Mouse (Mus musculus): ENCODE measurements around the gene Kcng3. TPM values are rescaled to one million over a fixed set of nuclear protein-coding genes. Genes with fewer than 3 reads are reported as not detected.
A peak's percentile ranks its signal among the peaks of the same experiment; 100 is the strongest.

Kcng3 gene
- polyA plus RNA-seq, 1 experiment from 2014 or later: not detected

- Histone ChIP-seq H3K4me1 (ENCODE audit: control insufficient read depth, insufficient read depth, low read depth, low read length) (peaks cover 3% of the 10 kb centered on the region; the same call in 1 of the 2 replicates), H3K4me2 (ENCODE audit: low read length) (no peak overlapping the region), H3K4me3 (ENCODE audit: low read length) (no peak overlapping the region), H3K36me3 (ENCODE audit: control insufficient read depth, insufficient read depth, low read length) (no peaks in the 10 kb centered on the region), H3K9ac (ENCODE audit: low read depth, low read length) (no peak overlapping the region), H3K9me3 (ENCODE audit: control insufficient read depth, low read length) (no peaks in the 10 kb centered on the region), H3K27me3 (replicated peaks; ENCODE audit: control insufficient read depth, insufficient read depth, low read length) (no peaks in the 10 kb centered on the region), H3K27ac (ENCODE audit: low read depth, low read length) (no peak overlapping the region)
- peak; percentile 77 for ATAC-seq
- 37% methylated on average over 4 of the region's 4 CpGs for WGBS
Measured at GRCm38 (mm10) chr17:83565506-83565905, 66.2 kb downstream of the Kcng3 start.

GRCm38 (mm10) chr17:83564119-83564820, 67.4 kb downstream of the Kcng3 start:
- Histone ChIP-seq H3K9me3 (ENCODE audit: control insufficient read depth, low read length) (no peaks in the 10 kb centered on the region), H3K27me3 (replicated peaks; ENCODE audit: control insufficient read depth, insufficient read depth, low read length) (no peaks in the 10 kb centered on the region), H3K36me3 (ENCODE audit: control insufficient read depth, insufficient read depth, low read length) (no peaks in the 10 kb centered on the region), H3K9ac (ENCODE audit: low read depth, low read length) (no peak overlapping the region), H3K4me3 (ENCODE audit: low read length) (no peak overlapping the region), H3K4me2 (ENCODE audit: low read length) (0 out of 2 replicates have a peak overlapping the region, but pooled peaks have one; percentile 0), H3K27ac (ENCODE audit: low read depth, low read length) (no peak overlapping the region), H3K4me1 (ENCODE audit: control insufficient read depth, insufficient read depth, low read depth, low read length) (peaks cover 3% of the 10 kb centered on the region; the same call in 1 of the 2 replicates)
- no peak for ATAC-seq
- WGBS: 56% methylated on average over 12 of the region's 12 CpGs

GRCm38 (mm10) chr17:83563703-83564111, 68.0 kb downstream of the Kcng3 start:
- no peaks in the 10 kb centered on the region for H3K36me3 ChIP-seq (ENCODE audit: control insufficient read depth, insufficient read depth, low read length)
- no peak overlapping the region for H3K27ac ChIP-seq (ENCODE audit: low read depth, low read length)
- H3K4me1 ChIP-seq (ENCODE audit: control insufficient read depth, insufficient read depth, low read depth, low read length): peaks cover 3% of the 10 kb centered on the region; the same call in 1 of the 2 replicates
- no peak overlapping the region for H3K4me3 ChIP-seq (ENCODE audit: low read length)
- H3K9ac ChIP-seq (ENCODE audit: low read depth, low read length): no peak overlapping the region
- 53% methylated on average over 10 of the region's 10 CpGs for WGBS
- 0 out of 2 replicates have a peak, but pooled peaks have one; percentile 31 for ATAC-seq
- no peaks in the 10 kb centered on the region for H3K27me3 ChIP-seq (replicated peaks; ENCODE audit: control insufficient read depth, insufficient read depth, low read length)
- no peaks in the 10 kb centered on the region for H3K9me3 ChIP-seq (ENCODE audit: control insufficient read depth, low read length)
- 0 out of 2 replicates have a peak overlapping the region, but pooled peaks have one; percentile 0 for H3K4me2 ChIP-seq (ENCODE audit: low read length)

- peaks cover 3% of the 10 kb centered on the region; the same call in 1 of the 2 replicates for H3K4me1 ChIP-seq (ENCODE audit: control insufficient read depth, insufficient read depth, low read depth, low read length)
- H3K9me3 ChIP-seq (ENCODE audit: control insufficient read depth, low read length): no peaks in the 10 kb centered on the region
- no peak for ATAC-seq
- WGBS: 94% methylated on average over 5 of the region's 5 CpGs
- H3K27me3 ChIP-seq (replicated peaks; ENCODE audit: control insufficient read depth, insufficient read depth, low read length): no peaks in the 10 kb centered on the region
- H3K9ac ChIP-seq (ENCODE audit: low read depth, low read length): no peak overlapping the region
- H3K27ac ChIP-seq (ENCODE audit: low read depth, low read length): no peak overlapping the region
- no peak overlapping the region for H3K4me2 ChIP-seq (ENCODE audit: low read length)
- no peaks in the 10 kb centered on the region for H3K36me3 ChIP-seq (ENCODE audit: control insufficient read depth, insufficient read depth, low read length)
- H3K4me3 ChIP-seq (ENCODE audit: low read length): no peak overlapping the region
Measured at GRCm38 (mm10) chr17:83562153-83563010, 69.3 kb downstream of the Kcng3 start.

GRCm38 (mm10) chr17:83559081-83559480, 72.6 kb downstream of the Kcng3 start:
- Histone ChIP-seq H3K27ac (ENCODE audit: low read depth, low read length) (no peak overlapping the region), H3K4me3 (ENCODE audit: low read length) (no peak overlapping the region), H3K9me3 (ENCODE audit: control insufficient read depth, low read length) (no peaks in the 10 kb centered on the region), H3K4me2 (ENCODE audit: low read length) (no peak overlapping the region), H3K4me1 (ENCODE audit: control insufficient read depth, insufficient read depth, low read depth, low read length) (peaks cover 3% of the 10 kb centered on the region; the same call in 1 of the 2 replicates), H3K9ac (ENCODE audit: low read depth, low read length) (no peak overlapping the region), H3K27me3 (replicated peaks; ENCODE audit: control insufficient read depth, insufficient read depth, low read length) (no peaks in the 10 kb centered on the region), H3K36me3 (ENCODE audit: control insufficient read depth, insufficient read depth, low read length) (no peaks in the 10 kb centered on the region)
- WGBS: 66% methylated on average over 8 of the region's 8 CpGs
- no peak for ATAC-seq

- Histone ChIP-seq H3K36me3 (ENCODE audit: control insufficient read depth, insufficient read depth, low read length) (no peaks in the 10 kb centered on the region), H3K4me3 (ENCODE audit: low read length) (no peak overlapping the region), H3K9ac (ENCODE audit: low read depth, low read length) (no peak overlapping the region), H3K4me2 (ENCODE audit: low read length) (no peak overlapping the region), H3K9me3 (ENCODE audit: control insufficient read depth, low read length) (no peaks in the 10 kb centered on the region), H3K4me1 (ENCODE audit: control insufficient read depth, insufficient read depth, low read depth, low read length) (no peaks in the 10 kb centered on the region), H3K27me3 (replicated peaks; ENCODE audit: control insufficient read depth, insufficient read depth, low read length) (no peaks in the 10 kb centered on the region), H3K27ac (ENCODE audit: low read depth, low read length) (no peak overlapping the region)
- ATAC-seq: no peak
- 97% methylated on average over 11 of the region's 11 CpGs for WGBS
Measured at GRCm38 (mm10) chr17:83555836-83556235, 75.9 kb downstream of the Kcng3 start.

GRCm38 (mm10) chr17:83554997-83555396, 76.7 kb downstream of the Kcng3 start:
- 86% methylated on average over 7 of the region's 7 CpGs for WGBS
- H3K9me3 ChIP-seq (ENCODE audit: control insufficient read depth, low read length): no peaks in the 10 kb centered on the region
- H3K27me3 ChIP-seq (replicated peaks; ENCODE audit: control insufficient read depth, insufficient read depth, low read length): no peaks in the 10 kb centered on the region
- H3K4me2 ChIP-seq (ENCODE audit: low read length): no peak overlapping the region
- no peaks in the 10 kb centered on the region for H3K4me1 ChIP-seq (ENCODE audit: control insufficient read depth, insufficient read depth, low read depth, low read length)
- no peak overlapping the region for H3K4me3 ChIP-seq (ENCODE audit: low read length)
- no peak overlapping the region for H3K9ac ChIP-seq (ENCODE audit: low read depth, low read length)
- no peaks in the 10 kb centered on the region for H3K36me3 ChIP-seq (ENCODE audit: control insufficient read depth, insufficient read depth, low read length)
- no peak for ATAC-seq
- no peak overlapping the region for H3K27ac ChIP-seq (ENCODE audit: low read depth, low read length)

GRCm38 (mm10) chr17:83548501-83549233, 83.0 kb downstream of the Kcng3 start:
- ATAC-seq: peak; percentile 51; the same call in 1 of the 2 replicates
- Histone ChIP-seq H3K4me3 (ENCODE audit: low read length) (no peak overlapping the region), H3K4me1 (ENCODE audit: control insufficient read depth, insufficient read depth, low read depth, low read length) (peaks cover 20% of the 10 kb centered on the region), H3K27me3 (replicated peaks; ENCODE audit: control insufficient read depth, insufficient read depth, low read length) (no peaks in the 10 kb centered on the region), H3K9ac (ENCODE audit: low read depth, low read length) (no peak overlapping the region), H3K27ac (ENCODE audit: low read depth, low read length) (peak overlapping the region; percentile 58), H3K4me2 (ENCODE audit: low read length) (peak overlapping the region; percentile 2; the same call in 1 of the 2 replicates), H3K36me3 (ENCODE audit: control insufficient read depth, insufficient read depth, low read length) (no peaks in the 10 kb centered on the region), H3K9me3 (ENCODE audit: control insufficient read depth, low read length) (no peaks in the 10 kb centered on the region)
- 29% methylated on average over 12 of the region's 12 CpGs for WGBS
